Comparison of ENCODE assay signal across 11 mouse cellular contexts in the genomic region with DNA sequence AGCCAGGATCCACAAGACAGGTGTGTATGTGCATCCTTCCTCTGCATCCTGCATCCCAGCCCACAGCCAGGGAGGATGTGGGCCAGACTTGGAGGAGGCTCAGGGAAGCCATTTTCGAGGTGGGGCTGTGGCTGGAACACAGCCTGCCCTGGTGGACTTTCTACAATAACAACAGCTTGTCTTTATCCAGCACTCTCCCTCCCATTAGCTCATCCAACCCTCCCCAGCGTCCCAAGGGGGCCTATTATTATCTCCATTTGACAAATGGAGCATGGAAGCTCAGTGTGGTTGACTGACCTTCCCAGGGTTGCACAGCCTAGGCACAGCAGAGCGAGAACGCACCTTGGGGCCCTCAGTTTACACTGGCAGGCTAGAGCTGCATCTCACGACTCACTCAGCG. TPM values are rescaled to one million over a fixed set of nuclear protein-coding genes. Genes with fewer than 3 reads are reported as not detected.
DNase-seq lines count a peak whose midpoint lies in the region; ATAC-seq and TF ChIP-seq lines count a peak whose summit lies in the region.
"Had no signal": no experiment of that assay in that cellular context is flagged by ENCODE, and none has a peak within 500 bp of the region (broad histone marks: within the 10 kb centered on the region; RNA-seq: fewer than 3 reads in every experiment).

No protein-coding gene starts in this region.

- no peaks in the 10 kb centered on the region for H3K4me1 ChIP-seq in forebrain, postnatal 0 days (ENCODE audit: insufficient read depth)
- peaks cover 15% of the 10 kb centered on the region for H3K4me1 ChIP-seq in forebrain, embryonic 13.5 days
- peaks cover 29% of the 10 kb centered on the region for H3K4me1 ChIP-seq in midbrain, embryonic 13.5 days (replicated peaks)
- H3K4me1 ChIP-seq in midbrain, embryonic 15.5 days = peaks cover 11% of the 10 kb centered on the region
- peaks cover 14% of the 10 kb centered on the region for H3K4me1 ChIP-seq in heart, postnatal 0 days (ENCODE audit: control insufficient read depth, insufficient read depth)
- peaks cover 8% of the 10 kb centered on the region; the same call in 1 of the 2 replicates for H3K4me1 ChIP-seq in stomach, postnatal 0 days (replicated peaks; ENCODE audit: control insufficient read depth, insufficient read depth)

- no peak overlapping the region for H3K27ac ChIP-seq in forebrain, postnatal 0 days (ENCODE audit: low read depth, low read length)
- H3K27ac ChIP-seq in forebrain, embryonic 13.5 days = no peak overlapping the region
- no peak overlapping the region; the same call in 1 of the 2 replicates for H3K27ac ChIP-seq in midbrain, embryonic 13.5 days
- H3K27ac ChIP-seq in midbrain, embryonic 15.5 days = no peak overlapping the region
- peak overlapping the region; percentile 53; the same call in 1 of the 2 replicates for H3K27ac ChIP-seq in heart, postnatal 0 days (ENCODE audit: low read depth)
- H3K27ac ChIP-seq in stomach, postnatal 0 days (replicated peaks) = peak overlapping the region; percentile 78

- DNase-seq in forebrain, postnatal 0 days = no peak
- DNase-seq in heart, postnatal 0 days (ENCODE audit: low spot score) = no peak
- no peak for DNase-seq in stomach, postnatal 0 days (ENCODE audit: low spot score)
- no peak for DNase-seq in adrenal gland, adult 2 months
- no peak for DNase-seq in urinary bladder, adult 18-20 months (ENCODE audit: low spot score in 2 of 2)
- DNase-seq: adrenal gland, adult 8-10 months; gastrocnemius, postnatal 10 days had no signal

- no peak for ATAC-seq in forebrain, postnatal 0 days
- no peak for ATAC-seq in forebrain, embryonic 13.5 days
- 0 out of 2 replicates have a peak, but pooled peaks have one; percentile 43 for ATAC-seq in midbrain, embryonic 13.5 days
- ATAC-seq in midbrain, embryonic 15.5 days (replicated peaks) = no peak
- ATAC-seq in heart, postnatal 0 days (ENCODE audit: insufficient read depth, low read depth) = 0 out of 2 replicates have a peak, but pooled peaks have one; percentile 6
- no peak for ATAC-seq in stomach, postnatal 0 days (ENCODE audit: low FRiP score, low TSS enrichment)

- H3K4me3 ChIP-seq in forebrain, postnatal 0 days (ENCODE audit: low read depth, low read length) = no peak overlapping the region
- no peak overlapping the region for H3K4me3 ChIP-seq in forebrain, embryonic 13.5 days
- no peak overlapping the region for H3K4me3 ChIP-seq in midbrain, embryonic 13.5 days (replicated peaks)
- no peak overlapping the region for H3K4me3 ChIP-seq in midbrain, embryonic 15.5 days
- H3K4me3 ChIP-seq in heart, postnatal 0 days (ENCODE audit: low read depth, low read length) = no peak overlapping the region
- no peak overlapping the region for H3K4me3 ChIP-seq in stomach, postnatal 0 days (ENCODE audit: low read depth, low read length)

- TF ChIP-seq CTCF in forebrain, postnatal 0 days (IDR thresholded peaks at IDR 0.05; ENCODE audit: low read depth) = no peak
- TF ChIP-seq CTCF in heart, postnatal 0 days (IDR thresholded peaks at IDR 0.05; ENCODE audit: low read depth) = no peak
- TF ChIP-seq CTCF in stomach, postnatal 0 days (IDR thresholded peaks at IDR 0.05; ENCODE audit: low read depth) = no peak

- H3K27me3 ChIP-seq in forebrain, postnatal 0 days (ENCODE audit: insufficient read depth, low read length) = no peaks in the 10 kb centered on the region
- H3K27me3 ChIP-seq in forebrain, embryonic 13.5 days = no peaks in the 10 kb centered on the region
- H3K27me3 ChIP-seq in midbrain, embryonic 13.5 days = no peaks in the 10 kb centered on the region; the same call in 1 of the 2 replicates
- H3K27me3 ChIP-seq in midbrain, embryonic 15.5 days (replicated peaks) = no peaks in the 10 kb centered on the region
- no peaks in the 10 kb centered on the region for H3K27me3 ChIP-seq in heart, postnatal 0 days (ENCODE audit: control insufficient read depth, insufficient read depth, low read length)
- H3K27me3 ChIP-seq in stomach, postnatal 0 days (ENCODE audit: control insufficient read depth, insufficient read depth, low read length) = no peaks in the 10 kb centered on the region

- H3K9ac ChIP-seq in forebrain, postnatal 0 days = 0 out of 2 replicates have a peak overlapping the region, but pooled peaks have one; percentile 6
- H3K9ac ChIP-seq in forebrain, embryonic 13.5 days = no peak overlapping the region
- 0 out of 2 replicates have a peak overlapping the region, but pooled peaks have one; percentile 0 for H3K9ac ChIP-seq in midbrain, embryonic 13.5 days (replicated peaks)
- no peak overlapping the region for H3K9ac ChIP-seq in midbrain, embryonic 15.5 days
- no peak overlapping the region for H3K9ac ChIP-seq in heart, postnatal 0 days (replicated peaks; ENCODE audit: low read depth, low read length)
- no peak overlapping the region for H3K9ac ChIP-seq in stomach, postnatal 0 days (ENCODE audit: low read length)

- H3K4me2 ChIP-seq in forebrain, postnatal 0 days (ENCODE audit: low read depth) = no peak overlapping the region
- no peak overlapping the region for H3K4me2 ChIP-seq in forebrain, embryonic 13.5 days
- H3K4me2 ChIP-seq in midbrain, embryonic 13.5 days (replicated peaks) = no peak overlapping the region
- H3K4me2 ChIP-seq in midbrain, embryonic 15.5 days = no peak overlapping the region
- H3K4me2 ChIP-seq in heart, postnatal 0 days (ENCODE audit: low read depth, low read length) = no peak overlapping the region
- no peak overlapping the region for H3K4me2 ChIP-seq in stomach, postnatal 0 days (replicated peaks; ENCODE audit: low read depth)
- H3K4me2 ChIP-seq: liver, embryonic 11.5 days had no signal

- no peaks in the 10 kb centered on the region for H3K9me3 ChIP-seq in forebrain, postnatal 0 days (ENCODE audit: low read length)
- H3K9me3 ChIP-seq in forebrain, embryonic 13.5 days (replicated peaks) = no peaks in the 10 kb centered on the region
- no peaks in the 10 kb centered on the region for H3K9me3 ChIP-seq in midbrain, embryonic 13.5 days
- no peaks in the 10 kb centered on the region for H3K9me3 ChIP-seq in midbrain, embryonic 15.5 days
- H3K9me3 ChIP-seq in heart, postnatal 0 days (replicated peaks; ENCODE audit: control insufficient read depth, low read length) = no peaks in the 10 kb centered on the region
- no peaks in the 10 kb centered on the region for H3K9me3 ChIP-seq in stomach, postnatal 0 days (ENCODE audit: control insufficient read depth, low read length)

- 12% methylated on average over 6 of the region's 6 CpGs for WGBS in forebrain, postnatal 0 days
- 10% methylated on average over 6 of the region's 6 CpGs for WGBS in forebrain, embryonic 13.5 days
- WGBS in midbrain, embryonic 13.5 days = 13% methylated on average over 6 of the region's 6 CpGs
- 11% methylated on average over 6 of the region's 6 CpGs for WGBS in midbrain, embryonic 15.5 days
- 15% methylated on average over 6 of the region's 6 CpGs for WGBS in heart, postnatal 0 days
- WGBS in stomach, postnatal 0 days = 15% methylated on average over 6 of the region's 6 CpGs

- no peaks in the 10 kb centered on the region for H3K36me3 ChIP-seq in forebrain, postnatal 0 days (ENCODE audit: insufficient read depth)
- no peaks in the 10 kb centered on the region for H3K36me3 ChIP-seq in forebrain, embryonic 13.5 days (ENCODE audit: poor library complexity, severe bottlenecking)
- no peaks in the 10 kb centered on the region for H3K36me3 ChIP-seq in midbrain, embryonic 13.5 days
- no peaks in the 10 kb centered on the region for H3K36me3 ChIP-seq in midbrain, embryonic 15.5 days (replicated peaks)
- H3K36me3 ChIP-seq in heart, postnatal 0 days (replicated peaks; ENCODE audit: control insufficient read depth, insufficient read depth, low read length) = no peaks in the 10 kb centered on the region
- H3K36me3 ChIP-seq in stomach, postnatal 0 days (ENCODE audit: control insufficient read depth, insufficient read depth, low read length) = no peaks in the 10 kb centered on the region

- TF ChIP-seq EP300 in heart, postnatal 0 days (IDR thresholded peaks at IDR 0.05; ENCODE audit: low read depth) = no peak
- TF ChIP-seq EP300 in stomach, postnatal 0 days (optimal IDR thresholded peaks at IDR 0.05) = no peak

RNA-seq across cellular contexts. Expression of gene C77080, which starts 0.5 kb away (rescaled TPM):
- total RNA-seq in forebrain, postnatal 0 days (2014; rRNA removed) = 7.8 and 10.6 TPM in 2 replicates
- polyA plus RNA-seq in forebrain, postnatal 0 days (2015; fragmentation: Nextera tagmentation; extraction: Ambion mirVana) = 2.7 and 3.5 TPM in 2 replicates
- 3.7 and 3.8 TPM in 2 replicates for polyA plus RNA-seq in forebrain, embryonic 13.5 days (2015; fragmentation: Nextera tagmentation; extraction: Ambion mirVana)
- polyA plus RNA-seq in midbrain, embryonic 13.5 days (2015; fragmentation: Nextera tagmentation; extraction: Ambion mirVana) = 5.1 and 5.4 TPM in 2 replicates
- 9.4 and 9.7 TPM in 2 replicates for polyA plus RNA-seq in midbrain, embryonic 15.5 days (2015; fragmentation: Nextera tagmentation; extraction: Ambion mirVana)
- total RNA-seq in heart, postnatal 0 days (2014; rRNA removed; ENCODE audit: low replicate concordance) = 7.8 and 9.0 TPM in 2 replicates
- 0.77 and 0.78 TPM in 2 replicates for polyA plus RNA-seq in heart, postnatal 0 days (2015; fragmentation: Nextera tagmentation; extraction: Ambion mirVana)
- polyA plus RNA-seq in stomach, postnatal 0 days (2015; fragmentation: Nextera tagmentation; extraction: Ambion mirVana) = 9.6 and 10.3 TPM in 2 replicates
- 10 to 100 TPM; 15.5 to 30.5 TPM for total RNA-seq in adrenal gland, adult 2 months (2021)
- 20.4 and 21.3 TPM in 2 replicates for polyA plus RNA-seq in adrenal gland, adult 2 months (2012; rRNA removed)

RNA-seq across cellular contexts. Expression of gene Sync, which starts 26.7 kb away (rescaled TPM):
- 0.52 and 0.54 TPM in 2 replicates for total RNA-seq in forebrain, postnatal 0 days (2014; rRNA removed)
- 0.48 and 0.79 TPM in 2 replicates for polyA plus RNA-seq in forebrain, postnatal 0 days (2015; fragmentation: Nextera tagmentation; extraction: Ambion mirVana)
- polyA plus RNA-seq in forebrain, embryonic 13.5 days (2015; fragmentation: Nextera tagmentation; extraction: Ambion mirVana) = 0.18 and 0.19 TPM in 2 replicates
- polyA plus RNA-seq in midbrain, embryonic 13.5 days (2015; fragmentation: Nextera tagmentation; extraction: Ambion mirVana) = 0.27 and 0.67 TPM in 2 replicates
- 0.50 and 0.86 TPM in 2 replicates for polyA plus RNA-seq in midbrain, embryonic 15.5 days (2015; fragmentation: Nextera tagmentation; extraction: Ambion mirVana)
- 1.4 and 1.9 TPM in 2 replicates for total RNA-seq in heart, postnatal 0 days (2014; rRNA removed; ENCODE audit: low replicate concordance)
- 3.4 and 3.8 TPM in 2 replicates for polyA plus RNA-seq in heart, postnatal 0 days (2015; fragmentation: Nextera tagmentation; extraction: Ambion mirVana)
- 2.9 and 3.2 TPM in 2 replicates for polyA plus RNA-seq in stomach, postnatal 0 days (2015; fragmentation: Nextera tagmentation; extraction: Ambion mirVana)
- under 1 TPM; 0.66 to 0.97 TPM for total RNA-seq in adrenal gland, adult 2 months (2021)
- 0.11 and 0.32 TPM in 2 replicates for polyA plus RNA-seq in adrenal gland, adult 2 months (2012; rRNA removed)

Comparison
In these comparisons a context has a peak if more than half of its experiments do, and no peak if none do; other contexts are left out.
1. ATAC-seq: peak in midbrain, embryonic 13.5 days (single experiment) and heart, postnatal 0 days (single experiment); none in forebrain, postnatal 0 days (single experiment), forebrain, embryonic 13.5 days (single experiment), midbrain, embryonic 15.5 days (single experiment) and stomach, postnatal 0 days (single experiment).
2. H3K9ac ChIP-seq: peak in forebrain, postnatal 0 days (single experiment) and midbrain, embryonic 13.5 days (single experiment); none in forebrain, embryonic 13.5 days (single experiment), midbrain, embryonic 15.5 days (single experiment), heart, postnatal 0 days (single experiment) and stomach, postnatal 0 days (single experiment).
3. H3K27ac ChIP-seq: peak in heart, postnatal 0 days (single experiment) and stomach, postnatal 0 days (single experiment); none in forebrain, postnatal 0 days (single experiment), forebrain, embryonic 13.5 days (single experiment), midbrain, embryonic 13.5 days (single experiment) and midbrain, embryonic 15.5 days (single experiment).